Mouse (Mus musculus) adrenal gland, postnatal 4 days (tissue): Measurements from ENCODE around the gene Lsm14b. TPM values are rescaled to one million over a fixed set of nuclear protein-coding genes. Genes with fewer than 3 reads are reported as not detected.

Experiments
- DNase-seq, 2 experiments: peaks; one replicate each; pipeline ENCODE4 v3.0.0; 2021 to 2022; ENCODE audit warnings: low spot score in 2 of 2, mixed read lengths in 2 of 2
- total RNA-seq, 2 experiments: library from RNA; stranded (reverse); gene quantifications; 2 replicates each; pipeline ENCODE4 v1.2.3; 2021

Lsm14b gene
- total RNA-seq, 2 experiments from 2014 or later: 45.3 to 47.4 TPM

DNA sequence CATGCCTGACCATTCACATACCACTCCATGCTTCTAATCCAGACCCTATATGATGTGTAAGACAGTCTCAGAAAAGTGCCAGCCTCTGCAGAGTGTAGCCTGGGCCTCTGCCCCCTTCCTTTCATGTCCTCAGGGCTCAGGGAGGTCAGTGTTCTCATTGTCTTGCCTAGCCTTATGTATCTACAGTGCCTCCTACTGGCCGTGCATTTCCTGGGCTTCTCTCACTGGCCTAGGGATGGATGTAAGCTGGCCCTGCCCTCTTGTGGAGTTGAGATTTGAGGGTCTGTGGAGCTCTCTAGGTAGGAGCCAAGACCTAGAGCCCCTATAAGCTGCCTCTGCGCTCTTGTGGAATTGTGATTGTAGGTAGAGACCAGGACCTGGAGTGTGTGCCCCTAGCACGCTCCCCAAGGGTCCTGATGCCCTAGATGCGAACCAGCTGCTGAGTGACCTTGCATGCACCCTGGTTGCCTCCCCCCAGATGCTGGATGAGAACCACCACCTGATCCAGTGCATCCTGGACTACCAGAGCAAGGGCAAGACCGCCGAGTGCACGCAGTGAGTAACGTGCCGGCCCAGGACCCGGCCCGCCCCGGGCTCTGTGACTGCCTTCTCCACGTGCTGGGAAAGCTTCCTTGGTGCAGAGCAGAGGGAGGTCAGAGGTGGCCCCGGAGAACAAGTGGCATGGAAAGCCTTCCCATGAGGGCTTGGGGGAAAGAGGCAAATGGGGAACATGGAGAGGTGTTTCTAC is 27.4 kb downstream of the Lsm14b start:
- DNase-seq: no peak

DNA sequence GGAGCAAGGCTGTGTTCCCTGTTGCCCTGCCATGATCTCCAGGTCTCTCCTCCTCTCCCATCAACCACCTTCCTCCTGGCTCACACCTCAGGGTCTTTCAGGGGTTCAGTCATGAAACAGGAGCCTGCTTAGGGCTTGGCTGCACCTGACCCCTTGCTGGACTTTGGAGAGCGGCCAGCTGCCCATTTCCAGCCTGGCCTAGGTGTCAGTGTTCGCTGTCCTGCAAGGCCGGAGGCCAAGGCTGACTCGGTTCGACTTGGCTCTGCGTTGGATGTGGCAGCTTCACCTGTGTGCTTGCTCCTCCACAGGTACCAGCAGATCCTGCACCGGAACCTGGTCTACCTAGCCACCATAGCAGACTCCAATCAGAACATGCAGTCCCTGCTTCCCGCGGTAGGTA is 28.2 kb downstream of the Lsm14b start:
- no peak for DNase-seq

DNA sequence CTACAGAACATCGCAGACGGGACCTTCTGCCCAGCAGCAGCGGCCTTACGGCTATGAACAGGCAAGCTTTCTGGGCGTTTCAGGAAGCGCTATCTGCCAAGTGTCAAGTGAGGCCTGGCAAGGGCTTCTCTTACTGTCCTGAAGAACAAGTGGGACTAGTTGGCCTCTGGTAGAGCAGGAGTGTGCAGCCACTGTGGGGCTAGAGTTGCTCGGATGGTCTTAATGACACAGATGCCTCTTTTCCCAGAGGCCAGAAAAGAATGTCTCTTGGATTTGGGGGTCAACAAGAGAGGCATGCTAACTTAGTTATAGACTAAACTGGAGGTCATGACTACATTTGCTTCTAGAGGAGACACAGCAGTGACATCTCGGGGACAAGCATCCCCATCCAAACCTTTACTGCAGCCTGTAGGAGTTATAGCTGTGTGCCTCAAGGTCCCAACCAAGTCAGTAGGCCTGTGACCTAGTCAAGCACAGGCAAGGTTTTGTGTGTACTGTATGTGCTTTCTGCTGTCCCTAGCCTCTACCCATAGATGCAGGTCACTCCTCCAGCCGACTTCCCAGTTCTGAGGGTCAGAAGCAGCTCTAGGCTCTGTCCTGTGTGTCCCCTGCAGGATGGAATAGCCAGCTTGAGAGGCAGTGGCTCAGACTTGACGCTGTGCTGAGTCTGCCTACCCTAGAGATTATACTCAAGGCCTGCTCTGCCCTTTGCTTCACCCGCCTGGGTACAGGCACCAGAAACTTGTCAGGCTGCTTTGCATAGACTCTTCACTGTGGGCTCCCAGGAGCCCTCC is 38.7 kb downstream of the Lsm14b start:
- DNase-seq: no peak

DNA sequence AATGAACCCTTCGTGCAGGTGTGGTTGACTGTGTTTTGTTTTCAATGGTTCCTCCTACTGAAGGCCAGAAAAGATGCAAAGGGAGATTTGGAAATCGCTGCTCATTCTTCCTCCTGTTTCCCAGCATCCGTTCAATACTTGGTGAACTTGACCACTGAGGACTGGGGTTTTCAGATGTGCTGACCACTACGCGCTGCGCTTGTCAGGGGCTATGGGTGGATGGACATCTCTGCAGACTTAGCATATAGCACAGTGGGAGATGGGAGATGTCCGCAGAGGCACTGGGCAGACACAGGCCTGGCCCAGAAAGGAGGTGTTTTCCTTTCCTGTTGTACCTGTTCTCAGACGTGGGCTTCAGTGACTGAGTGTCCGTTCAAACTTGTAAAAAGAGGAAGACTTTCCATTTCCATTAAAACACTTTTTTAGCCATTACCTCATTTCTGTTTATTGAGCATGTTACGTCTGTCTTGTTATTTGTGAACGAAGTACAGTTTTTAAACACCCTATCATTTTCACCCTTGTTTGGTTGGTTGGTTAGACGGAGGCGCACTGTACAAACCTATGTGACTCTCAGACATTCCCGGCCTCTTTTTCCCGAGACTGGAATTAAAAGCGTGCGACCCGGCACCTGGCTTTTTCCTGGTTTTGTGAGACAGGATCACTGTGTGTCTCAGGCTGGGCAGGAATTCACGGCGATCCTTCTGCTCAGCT is 45.1 kb downstream of the Lsm14b start:
- DNase-seq: no peak

DNA sequence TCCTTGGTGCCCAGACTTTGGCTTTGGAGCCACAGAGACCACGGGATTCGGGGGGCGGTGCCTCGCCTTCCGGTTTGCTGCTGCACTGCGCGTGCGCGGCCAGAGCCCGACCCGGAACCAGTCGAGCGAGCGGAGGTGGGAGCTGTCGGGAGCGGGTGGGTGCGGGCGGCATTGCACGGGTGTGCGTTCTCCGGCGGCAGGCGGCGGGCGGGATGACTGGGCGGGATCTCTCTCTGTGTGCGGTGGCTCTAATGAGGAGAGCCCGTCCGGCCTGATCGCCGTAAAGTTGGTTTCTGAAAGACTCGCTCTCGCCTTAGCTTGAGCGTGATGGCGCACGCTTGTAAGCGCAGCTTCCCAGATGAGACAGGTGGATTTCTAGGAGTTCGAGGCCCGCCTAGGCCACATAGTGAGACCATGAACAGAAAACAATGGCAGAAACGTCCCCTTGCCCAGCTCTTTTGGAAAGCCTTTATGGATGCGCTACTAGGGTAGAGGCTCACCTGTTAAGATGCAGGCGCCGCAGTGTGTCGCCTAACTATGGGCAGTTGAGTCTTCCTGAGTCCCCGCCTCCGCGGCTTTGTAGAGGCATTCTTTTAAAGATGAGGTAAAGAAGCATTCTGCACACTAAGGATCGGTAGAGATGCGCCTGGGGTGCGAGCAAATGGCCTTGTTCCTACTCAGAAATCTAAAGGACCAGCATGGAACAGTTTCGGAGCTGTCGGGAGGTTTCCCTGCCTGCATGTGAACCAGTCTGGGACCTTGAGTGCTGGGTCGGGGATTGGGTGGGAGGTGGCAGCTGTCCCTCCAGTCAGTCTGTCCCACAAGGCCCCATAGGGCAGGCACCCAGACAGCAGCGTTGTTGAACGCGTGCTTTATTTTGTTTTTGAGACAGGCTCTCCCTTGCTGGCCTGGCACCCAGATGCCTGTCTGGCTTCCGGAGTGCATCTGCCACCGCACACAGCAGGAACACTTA is 46.0 kb downstream of the Lsm14b start, which contains the start of gene Mtg2:
Mtg2 (plus strand) TSS at position 108 of the 973 bp plus-strand sequence.
- peak; percentile 91 to 98 for DNase-seq

DNA sequence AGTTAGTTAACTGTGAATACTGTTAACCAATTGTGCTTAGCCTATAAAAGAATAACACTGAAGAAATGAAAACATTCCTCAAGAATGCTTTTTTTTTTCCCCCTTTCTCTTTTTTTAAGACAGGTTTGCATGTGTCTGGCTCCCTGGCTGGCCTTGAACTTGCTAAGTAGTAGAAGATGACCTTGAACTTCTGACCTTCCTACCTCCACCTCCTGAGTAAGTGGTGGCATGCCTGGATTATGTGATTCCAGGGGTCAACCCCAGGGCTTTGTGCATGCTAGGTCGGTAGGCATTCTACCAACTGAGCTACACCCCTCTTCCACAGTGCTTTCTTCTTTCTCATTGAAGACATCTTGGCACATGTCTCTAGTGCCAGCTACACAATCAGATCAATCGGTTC is 46.9 kb downstream of the Lsm14b start:
- no peak for DNase-seq

DNA sequence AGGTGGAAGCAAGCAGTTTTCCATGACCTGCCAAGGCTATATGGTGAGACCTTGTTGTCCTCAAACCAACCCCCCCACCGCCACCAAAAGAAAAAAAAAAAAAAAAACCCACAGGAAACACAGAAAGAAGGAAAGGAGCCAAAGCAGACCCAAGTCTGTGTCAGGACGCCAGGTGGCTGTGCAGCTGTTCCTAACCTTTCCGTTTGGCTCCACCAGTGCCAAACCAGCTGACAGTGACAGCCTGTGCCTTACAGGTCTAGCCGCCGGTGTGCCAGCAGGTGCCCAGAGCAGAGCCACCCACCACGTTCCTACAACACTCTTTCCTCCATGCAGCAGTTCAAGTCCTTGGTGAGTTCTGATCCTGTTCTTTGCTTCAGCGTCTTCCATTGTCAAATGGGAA is 48.1 kb downstream of the Lsm14b start:
- no peak for DNase-seq

DNA sequence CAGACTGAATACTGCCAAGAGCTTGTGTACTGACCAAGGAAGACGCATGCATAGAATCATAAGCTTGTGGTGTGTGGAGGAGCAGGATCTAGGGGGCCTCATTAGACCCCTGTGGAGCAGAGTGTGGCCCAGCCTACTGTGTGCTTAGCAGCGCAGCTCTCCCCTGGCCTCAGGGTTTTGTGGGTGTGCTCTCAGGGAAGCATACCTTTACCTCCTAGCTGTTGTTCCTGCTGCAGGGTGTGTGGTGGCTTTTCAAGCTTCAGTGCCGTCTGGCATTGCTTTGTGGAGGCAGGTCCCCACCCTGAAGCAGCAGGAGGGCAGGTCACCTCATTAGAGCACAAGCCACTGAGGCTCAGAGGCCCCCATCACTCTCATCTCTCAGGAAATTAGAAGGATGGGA is 52.8 kb downstream of the Lsm14b start:
- DNase-seq: no peak

DNA sequence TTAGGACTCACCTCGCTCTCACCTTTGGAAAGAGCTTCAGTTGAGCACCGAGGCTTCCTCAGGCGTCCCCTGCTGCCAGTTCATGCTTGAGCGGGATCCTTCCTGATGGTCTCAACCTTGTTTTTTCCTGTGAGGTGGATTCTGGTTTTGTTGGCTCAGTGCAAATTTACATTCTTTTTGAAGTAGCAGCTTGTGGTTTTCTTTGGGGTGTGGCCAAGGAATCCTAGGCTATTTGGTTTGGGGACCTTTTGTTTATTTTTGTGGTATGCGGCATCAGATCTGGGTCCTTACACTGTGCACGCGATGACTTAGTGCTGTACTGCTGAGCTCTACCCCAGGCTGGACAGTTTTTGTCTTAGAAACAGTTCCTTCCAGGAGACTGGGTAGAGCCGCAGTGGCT is 55.9 kb downstream of the Lsm14b start:
- DNase-seq: no peak

DNA sequence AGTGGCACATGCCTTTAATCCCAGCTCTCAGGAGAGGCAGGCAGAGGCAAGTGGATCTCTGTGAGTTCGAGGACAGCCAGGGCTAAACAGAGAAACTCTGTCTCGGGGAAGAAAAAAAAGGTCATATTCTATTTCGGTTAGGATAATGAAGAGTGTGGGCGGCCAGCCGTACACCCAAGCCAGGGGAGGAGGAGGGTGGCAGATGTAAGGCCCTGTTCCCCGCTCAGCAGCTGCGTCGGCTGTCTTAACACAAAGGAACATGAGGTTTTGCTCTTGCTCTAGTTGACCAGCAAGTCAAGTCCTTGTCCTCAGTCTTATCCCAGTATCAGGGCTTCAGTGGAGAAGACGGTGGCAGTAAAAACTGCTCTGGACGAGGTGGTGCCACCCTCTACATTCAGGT is 58.3 kb downstream of the Lsm14b start:
- DNase-seq: no peak

DNA sequence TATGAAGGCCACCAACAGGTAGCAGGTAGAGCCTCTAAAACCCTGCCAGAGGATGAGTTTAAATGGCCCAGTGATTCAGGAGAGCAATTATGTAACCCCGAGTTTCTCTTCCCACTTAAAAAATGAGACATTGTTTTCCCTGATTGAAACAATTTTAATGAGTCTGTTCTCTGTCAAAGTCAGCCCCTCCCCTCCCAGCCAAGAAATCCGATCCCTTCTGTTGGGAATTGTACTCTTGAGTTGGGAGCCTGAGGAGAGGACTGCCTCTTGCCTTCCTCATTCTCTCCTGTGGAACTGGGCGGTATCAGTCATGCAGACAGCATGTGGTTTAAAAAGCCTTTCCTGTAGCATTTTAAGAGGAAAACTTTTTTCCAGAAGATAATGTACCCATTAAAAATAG is 59.8 kb downstream of the Lsm14b start:
- no peak for DNase-seq

Other genes with a start within 250 kb of the Lsm14b start
- 10 to 100 TPM; 22.7 to 26.0 TPM for gene Taf4, start 48.3 kb upstream of the Lsm14b start, total RNA-seq
- gene Psma7, start 17.4 kb downstream of the Lsm14b start, total RNA-seq: 100 to 1,000 TPM; 245 to 248 TPM
- gene Ss18l1, start 17.5 kb downstream of the Lsm14b start, total RNA-seq: 1 to 10 TPM; 8.9 to 9.6 TPM
- gene Mtg2, start 45.6 kb downstream of the Lsm14b start, total RNA-seq: 10 to 100 TPM; 16.4 to 17.7 TPM
- gene Hrh3, start 79.5 kb downstream of the Lsm14b start, total RNA-seq: under 1 TPM; 0.28 to 0.48 TPM
- 10 to 100 TPM; 35.1 to 37.2 TPM for gene Osbpl2, start 94.3 kb downstream of the Lsm14b start, total RNA-seq
- 100 to 1,000 TPM; 128 to 136 TPM for gene Adrm1, start 146.5 kb downstream of the Lsm14b start, total RNA-seq
- 10 to 100 TPM; 47.5 to 66.5 TPM for gene Lama5, start 200.9 kb downstream of the Lsm14b start, total RNA-seq
- 1,000 to 10,000 TPM; 1,005 to 1,051 TPM for gene Rps21, start 232.4 kb downstream of the Lsm14b start, total RNA-seq
- 10 to 100 TPM; 19.8 to 21.2 TPM for gene Cables2, start 248.5 kb downstream of the Lsm14b start, total RNA-seq